Mouse (Mus musculus) liver, adult 2 months (tissue): ENCODE measurements around the gene Necab2.

Source experiments
- CTCF ChIP-seq: fragments of 200-500 bp; IDR thresholded peaks from 2 replicates; pipeline ENCODE4 v1.5.1; 2011; ENCODE audit warnings: low read depth, low read length, control low read depth
- POLR2A ChIP-seq: fragments of 200-500 bp; IDR thresholded peaks from 2 replicates; pipeline ENCODE4 v1.6.1; 2011; ENCODE audit warnings: low read length, control low read depth; ENCODE audit not compliant: insufficient read depth; ENCODE audit errors: extremely low read depth

DNA sequence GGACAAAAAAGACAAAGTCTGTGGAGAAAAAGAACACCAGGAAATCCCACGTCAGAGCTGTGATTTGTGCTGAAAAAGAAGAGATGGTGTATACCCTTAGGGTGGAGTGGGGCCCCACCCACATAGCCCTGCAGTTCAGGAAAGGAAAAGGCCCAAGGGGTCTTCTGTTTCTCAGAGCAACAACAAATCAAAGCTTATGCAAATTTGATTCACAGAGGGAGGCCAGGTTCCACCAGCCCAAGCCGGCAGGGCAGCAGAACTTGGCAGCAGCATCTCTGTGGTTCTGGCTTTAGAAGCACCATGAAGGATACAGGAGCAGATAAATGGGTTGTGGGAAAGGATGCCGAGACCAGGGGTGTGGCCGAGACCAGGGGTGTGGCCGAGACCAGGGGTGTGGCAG lies 32.2 kb downstream of the Necab2 start:
- TF ChIP-seq POLR2A: no peak
- no peak for TF ChIP-seq CTCF
